Mouse (Mus musculus) testis, postnatal 10 days (tissue): ENCODE results near the gene Abhd17a.
"Not testable (repeated sequence)": the region's sequence is repeated elsewhere in the genome, so short reads cannot be mapped to it uniquely, and the experiment has no call there.

ENCODE experiments used
- DNase-seq: peaks from one replicate; pipeline ENCODE4 v3.0.0; 2021; ENCODE audit warnings: low spot score

The Abhd17a gene

DNA sequence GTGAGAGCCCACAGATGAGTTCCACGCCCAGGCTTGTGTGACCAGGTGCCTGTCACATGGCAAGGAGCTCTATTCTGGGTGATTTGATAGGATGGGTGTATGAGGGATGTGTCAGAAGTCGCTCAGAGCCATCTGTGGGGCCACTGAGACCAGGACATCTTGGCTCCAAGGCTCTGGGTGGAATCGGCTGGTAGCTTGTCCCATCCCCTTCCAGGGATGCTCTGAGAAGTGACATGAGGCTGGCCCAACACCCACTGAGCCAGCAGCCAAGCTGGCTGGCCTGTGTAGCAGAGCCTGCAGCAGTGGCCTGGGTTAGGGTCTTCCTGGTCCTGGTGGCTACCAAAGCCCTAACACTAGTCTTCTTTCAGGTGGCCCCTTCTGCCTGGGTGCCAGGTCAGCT, 18.3 kb upstream of the Abhd17a start:
- DNase-seq = no peak

DNA sequence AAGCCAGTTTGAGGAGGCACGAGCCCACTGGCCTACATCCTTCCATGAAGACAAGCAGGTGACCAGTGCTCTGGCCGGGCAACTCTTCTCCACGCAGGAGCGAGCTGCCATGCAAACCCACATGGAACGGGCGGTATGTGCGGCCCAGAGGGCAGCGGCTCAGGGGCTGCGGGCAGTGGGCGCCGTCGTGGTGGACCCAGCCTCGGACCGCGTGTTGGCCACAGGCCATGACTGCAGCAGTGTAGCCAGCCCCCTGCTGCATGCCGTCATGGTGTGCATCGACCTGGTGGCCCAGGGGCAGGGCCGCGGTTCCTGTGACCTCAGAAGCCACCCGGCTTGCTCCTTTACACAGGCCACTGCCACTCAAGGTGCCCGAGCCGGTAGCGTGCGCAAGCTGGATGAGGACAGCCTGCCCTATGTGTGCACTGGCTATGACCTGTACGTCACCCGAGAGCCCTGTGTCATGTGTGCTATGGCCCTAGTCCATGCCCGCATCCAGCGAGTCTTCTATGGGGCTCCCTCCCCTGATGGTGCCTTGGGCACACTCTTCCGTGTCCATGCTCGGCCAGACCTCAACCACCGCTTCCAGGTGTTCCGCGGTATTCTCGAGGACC, 16.7 kb upstream of the Abhd17a start:
- DNase-seq = no peak

DNA sequence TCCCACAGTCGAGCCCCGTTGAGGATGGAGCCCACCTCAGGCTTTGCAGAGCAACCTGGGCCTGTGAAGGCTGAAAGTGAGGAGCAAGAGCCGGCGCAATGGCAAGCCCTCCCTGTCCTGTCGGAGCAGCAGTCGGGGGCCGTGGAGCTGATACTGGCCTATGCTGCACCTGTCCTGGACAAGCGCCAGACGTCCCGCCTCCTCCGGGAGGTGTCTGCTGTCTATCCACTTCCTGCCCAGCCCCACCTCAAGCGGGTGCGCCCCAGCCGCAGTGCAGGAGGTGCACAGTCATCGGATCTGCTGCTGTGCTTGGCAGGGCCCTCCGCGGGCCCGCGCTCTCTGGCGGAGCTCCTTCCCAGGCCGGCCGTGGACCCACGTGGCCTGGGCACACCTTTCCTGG, 16.2 kb upstream of the Abhd17a start:
- peak; percentile 69 for DNase-seq

GRCm38 (mm10) chr10:80605721-80606120, 15.6 kb upstream of the Abhd17a start, which contains the start of gene Gm49322:
Gene Gm49322, plus strand, starts transcription at chr10:80606021.
- DNase-seq = not testable (repeated sequence)

- DNase-seq = no peak
Observed at GRCm38 (mm10) chr10:80604988-80605387, 14.8 kb upstream of the Abhd17a start.

- no peak for DNase-seq
Observed at GRCm38 (mm10) chr10:80604001-80604509, 13.9 kb upstream of the Abhd17a start.

GRCm38 (mm10) chr10:80603364-80603763, 13.2 kb upstream of the Abhd17a start:
- no peak for DNase-seq

- peak; percentile 96 for DNase-seq
Observed at GRCm38 (mm10) chr10:80602698-80603325, 12.7 kb upstream of the Abhd17a start, which contains the start of the genes Scamp4 and Adat3. Gene Scamp4, plus strand, starts transcription at chr10:80602872. Gene Adat3, plus strand, starts transcription at chr10:80602880.

GRCm38 (mm10) chr10:80596318-80596717, 6.2 kb upstream of the Abhd17a start:
- no peak for DNase-seq

DNA sequence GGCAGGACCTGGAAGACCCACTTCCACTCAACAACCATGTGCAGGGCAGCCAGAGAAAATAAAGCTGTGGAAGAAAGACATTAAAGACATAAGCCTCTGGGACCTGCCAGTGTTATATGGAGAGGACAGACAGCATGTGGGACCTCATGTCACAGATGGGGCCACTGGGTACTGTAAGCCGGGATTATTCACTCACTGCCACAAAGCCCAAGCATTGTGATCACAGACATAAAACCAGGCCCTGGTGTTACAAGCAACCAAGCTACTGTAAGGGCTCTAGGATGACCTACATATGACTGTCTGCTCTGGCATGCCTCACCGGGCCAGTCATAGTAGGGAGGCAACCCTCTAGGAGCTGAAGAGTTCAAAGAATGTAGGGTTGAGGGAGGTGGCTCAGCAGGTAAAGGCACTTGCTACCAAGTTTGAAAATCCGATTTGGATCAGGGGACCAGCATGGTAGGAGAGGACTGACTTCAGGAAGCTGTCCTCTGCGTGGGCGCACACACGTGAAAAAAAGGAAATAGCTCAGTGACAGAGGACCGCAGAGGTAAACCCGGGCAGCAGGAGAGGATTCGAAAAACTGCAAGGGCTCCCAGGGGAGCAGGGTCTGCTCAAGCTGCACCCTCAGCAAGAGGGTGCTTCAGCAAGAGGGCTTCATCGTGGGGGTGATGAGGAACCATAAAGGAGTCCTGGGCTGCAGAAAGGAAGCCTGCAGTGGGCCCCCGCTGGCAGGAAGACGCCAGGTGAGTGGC, 838 bp downstream of the Abhd17a start:
- DNase-seq = no peak

DNA sequence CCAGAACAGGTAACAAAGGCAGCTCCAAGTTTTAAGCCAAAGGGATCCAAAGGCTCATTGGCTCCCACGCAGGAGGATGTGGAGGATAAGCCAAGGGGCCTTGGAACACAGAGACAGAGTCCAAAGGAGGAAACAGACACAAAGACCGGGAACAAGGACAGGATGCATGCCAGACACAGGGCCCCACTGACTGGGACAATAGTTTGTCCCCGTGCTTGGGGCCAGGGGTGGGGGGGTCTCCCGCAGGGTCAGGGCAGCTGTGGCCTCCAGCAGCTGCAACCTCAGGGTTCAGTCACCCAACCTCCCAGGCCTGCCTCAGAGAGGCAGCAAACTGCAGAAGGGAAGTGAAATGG, 2.9 kb downstream of the Abhd17a start:
- DNase-seq = no peak

DNA sequence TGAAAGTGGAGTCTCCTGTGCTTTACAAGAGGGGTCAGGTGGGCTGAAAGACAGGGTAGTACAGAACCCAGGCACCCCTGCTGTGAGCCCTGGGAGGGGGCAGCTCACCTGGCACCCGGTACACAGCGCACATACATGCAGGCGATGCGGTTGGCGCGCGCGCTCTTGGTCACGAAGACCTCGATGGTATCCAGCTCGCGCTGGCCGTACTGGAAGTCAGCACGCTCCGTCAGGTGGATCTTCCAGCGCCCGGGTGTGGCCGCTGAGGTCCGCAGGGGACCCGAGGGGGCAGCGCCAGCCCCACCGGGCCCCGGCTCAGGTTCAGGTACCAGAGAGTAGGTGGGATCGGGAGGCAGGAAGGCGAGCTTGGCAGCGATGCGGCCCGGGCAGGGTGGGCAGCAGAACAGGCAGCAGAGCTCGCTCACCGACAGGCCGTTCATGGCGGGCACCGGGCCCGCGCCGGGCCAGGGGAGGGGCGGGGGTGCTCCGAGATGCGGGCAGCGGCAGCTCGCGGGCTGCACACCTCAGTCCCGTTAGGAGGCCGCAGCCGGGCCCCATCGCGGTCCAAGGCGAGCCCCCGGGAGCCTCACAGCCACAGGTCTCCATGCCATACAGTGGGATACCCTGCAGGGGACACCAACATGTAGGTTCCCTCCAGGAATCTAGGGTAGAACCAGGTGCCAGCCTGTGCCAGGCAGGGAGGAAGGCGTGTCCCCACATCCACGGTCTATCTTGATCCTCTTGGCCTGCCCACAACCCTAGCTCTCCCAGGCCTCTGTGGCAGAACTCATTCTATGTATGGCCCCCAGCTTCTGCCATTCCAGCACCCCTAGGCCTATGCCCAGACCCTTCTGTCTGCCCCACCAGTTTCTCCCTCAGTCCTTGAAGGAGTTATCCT, 3.5 kb downstream of the Abhd17a start:
- no peak for DNase-seq

- DNase-seq = no peak
Observed at GRCm38 (mm10) chr10:80585581-80585980, 4.6 kb downstream of the Abhd17a start.

GRCm38 (mm10) chr10:80584642-80585552, 5.2 kb downstream of the Abhd17a start:
- no peak for DNase-seq

- peak; percentile 73 for DNase-seq
Observed at GRCm38 (mm10) chr10:80584045-80584488, 6.1 kb downstream of the Abhd17a start.

DNA sequence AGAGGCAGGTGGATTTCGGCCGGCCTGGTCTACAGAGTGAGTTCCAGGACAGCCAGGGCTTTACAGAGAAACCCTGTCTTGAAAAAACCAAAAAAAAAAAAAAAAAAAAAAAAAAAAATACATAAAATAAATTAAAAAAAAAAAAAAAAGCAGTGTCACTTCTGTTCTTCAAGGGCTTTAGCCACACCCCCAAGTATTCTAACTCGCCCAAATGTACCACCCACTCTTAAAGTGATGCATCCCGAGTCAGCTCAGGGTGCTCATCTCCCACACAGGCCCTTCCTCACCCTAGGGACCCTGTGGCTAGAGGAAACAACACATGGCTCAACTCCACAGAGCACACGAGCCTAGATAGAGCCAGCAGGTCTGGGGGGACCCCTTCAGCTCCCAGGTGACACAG, 7.1 kb downstream of the Abhd17a start:
- DNase-seq = no peak

DNA sequence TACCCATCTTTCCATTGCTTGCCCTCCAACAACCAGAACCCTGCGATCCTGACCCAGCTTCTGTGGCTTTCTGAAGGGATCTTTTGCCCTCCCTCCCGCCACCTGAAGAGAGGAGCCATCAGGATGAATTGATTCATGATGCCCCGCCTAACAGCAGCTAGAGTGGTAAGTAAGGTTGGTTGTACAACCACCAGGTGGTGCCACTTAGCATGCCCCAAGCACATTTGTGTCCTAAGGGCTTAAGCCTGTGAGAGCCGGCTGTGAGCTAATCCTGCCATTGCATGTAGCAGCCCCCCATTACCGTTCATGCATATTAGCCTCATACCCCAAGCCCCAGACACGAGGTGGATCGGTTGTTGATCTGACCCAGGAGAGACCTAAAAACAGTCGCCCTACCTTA, 11.2 kb downstream of the Abhd17a start:
- peak; percentile 76 for DNase-seq

- peak; percentile 91 for DNase-seq
Observed at GRCm38 (mm10) chr10:80578131-80578750, 11.9 kb downstream of the Abhd17a start.

DNA sequence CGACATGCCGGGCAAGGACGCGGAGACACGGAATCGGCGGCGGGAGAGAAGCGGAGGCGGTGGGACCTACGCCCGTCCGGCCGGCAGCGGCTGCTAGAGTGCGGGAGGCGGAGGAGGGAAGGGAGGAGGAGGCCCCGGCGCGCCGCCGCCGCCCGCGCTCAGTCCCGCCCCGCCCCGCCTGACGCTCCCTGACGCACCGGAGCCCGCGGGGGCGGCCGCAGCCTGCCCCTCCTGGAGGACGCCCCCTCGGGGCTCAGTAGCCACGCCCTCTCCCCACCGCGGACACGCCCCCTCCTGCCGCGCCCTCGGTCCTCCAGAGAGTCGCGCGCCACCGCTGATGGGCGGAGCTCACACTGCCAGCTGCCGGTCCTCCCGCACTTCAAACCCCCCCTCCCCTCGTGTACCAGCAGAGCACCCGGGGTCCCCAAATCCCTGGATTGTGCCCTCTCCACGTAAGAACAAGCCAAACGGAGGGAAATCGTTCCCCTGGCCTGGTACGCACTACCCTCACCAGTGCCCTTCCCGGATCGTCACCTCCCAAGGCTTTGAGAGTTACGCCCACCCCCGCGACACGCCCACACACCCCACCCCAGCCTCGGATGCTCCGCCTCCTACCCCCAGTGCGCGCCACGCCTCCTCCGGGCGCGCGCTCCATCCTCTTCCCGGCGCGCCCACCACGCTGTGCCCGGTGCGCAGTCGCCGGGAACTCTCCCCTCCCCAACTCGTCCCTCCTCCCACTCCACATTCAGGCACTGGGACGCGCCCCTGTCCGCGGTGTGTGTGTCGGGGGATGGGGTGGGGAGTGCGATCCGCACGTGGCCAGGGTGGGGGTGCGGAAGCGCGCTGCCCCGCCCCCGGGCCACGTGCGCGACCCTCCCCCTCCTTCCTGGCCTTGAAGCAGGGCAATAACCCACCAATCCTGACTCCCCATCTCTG, 12.7 kb downstream of the Abhd17a start, which contains the start of gene Klf16:
Gene Klf16, minus strand, starts transcription at position 127 of the 936 bp plus-strand sequence.
- DNase-seq = peak; percentile 100
